Mouse (Mus musculus) bone marrow, adult 2 months (tissue): ENCODE results near the gene Pcyt2.

Experiments
- CTCF ChIP-seq: fragments of 200-500 bp; IDR thresholded peaks from 2 replicates; pipeline ENCODE4 v1.5.1; 2011; ENCODE audit warnings: low read length, control low read depth; ENCODE audit not compliant: control insufficient read depth, insufficient read depth
- POLR2A ChIP-seq: fragments of 200-500 bp; IDR thresholded peaks from 2 replicates; pipeline ENCODE4 v1.6.1; 2011; ENCODE audit warnings: low read depth, mild to moderate bottlenecking, control low read depth, low read length, borderline replicate concordance; ENCODE audit not compliant: control insufficient read depth

DNA sequence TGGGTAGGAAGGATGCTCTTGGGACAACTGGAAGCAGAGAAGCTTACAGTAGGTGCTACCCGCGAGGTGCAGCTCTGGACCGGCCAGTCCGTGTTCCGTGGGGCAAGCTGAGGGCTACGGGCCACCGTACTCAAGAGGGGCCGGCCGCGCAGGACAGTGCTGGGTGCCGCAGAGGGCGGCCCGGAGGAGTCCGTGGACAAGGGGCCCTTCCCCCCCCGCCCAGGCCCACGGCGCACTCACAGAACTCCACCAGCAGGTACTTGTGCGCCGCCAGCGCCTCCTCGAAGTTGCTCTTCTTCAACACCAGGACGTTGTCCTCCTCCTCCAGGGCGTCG, 45.4 kb downstream of the Pcyt2 start:
- TF ChIP-seq POLR2A (no peak), CTCF (no peak)
